Mouse (Mus musculus) hindbrain, embryonic 12.5 days (tissue): Measurements from ENCODE around the gene Gm4792. TPM values are rescaled to one million over a fixed set of nuclear protein-coding genes. Genes with fewer than 3 reads are reported as not detected.
A peak's percentile ranks its signal among the peaks of the same experiment; 100 is the strongest.

Experiments used
- ATAC-seq: fragments of 200-750 bp; cut with Nextera tagmentation; 2 replicates; pipeline ENCODE4 v1.8.0; 2017; ENCODE audit warnings: moderate TSS enrichment; ENCODE audit not compliant: low FRiP score
- H3K27ac ChIP-seq: fragments of 300-500 bp; sonication (generic); 2 replicates; pipeline ENCODE4 v1.5.1; 2016; ENCODE audit warnings: mild to moderate bottlenecking
- H3K27me3 ChIP-seq: fragments of 300-500 bp; sonication (generic); 2 replicates; pipeline ENCODE4 v1.6.1; 2016; ENCODE audit warnings: mild to moderate bottlenecking
- H3K36me3 ChIP-seq: fragments of 300-500 bp; sonication (generic); 2 replicates; pipeline ENCODE4 v1.6.1; 2016; ENCODE audit warnings: mild to moderate bottlenecking
- H3K4me1 ChIP-seq: fragments of 300-500 bp; sonication (generic); 2 replicates; pipeline ENCODE4 v1.6.1; 2016
- H3K4me2 ChIP-seq: fragments of 300-500 bp; sonication (generic); replicated peaks from 2 replicates; pipeline ENCODE4 v1.6.1; 2016; ENCODE audit warnings: mild to moderate bottlenecking
- H3K4me3 ChIP-seq: fragments of 300-500 bp; sonication (generic); 2 replicates; pipeline ENCODE4 v1.5.1; 2016; ENCODE audit warnings: mild to moderate bottlenecking
- H3K9ac ChIP-seq: fragments of 300-500 bp; sonication (generic); 2 replicates; pipeline ENCODE4 v1.6.1; 2016; ENCODE audit warnings: mild to moderate bottlenecking, moderate library complexity
- H3K9me3 ChIP-seq: fragments of 300-500 bp; sonication (generic); replicated peaks from 2 replicates; pipeline ENCODE4 v1.6.1; 2016; ENCODE audit warnings: mild to moderate bottlenecking
- WGBS: fragments of 180-500 bp; shearing (Covaris S2); methylation state at CpG from one replicate; pipeline ENCODE4 v1.1.7; 2016; 5-methylcytosine and 5-hydroxymethylcytosine counted together
- polyA plus RNA-seq: library from polyadenylated mRNA; unstranded; fragments of >200 nt; fragmentation: Nextera tagmentation; extraction: Ambion mirVana; gene quantifications from 2 replicates; pipeline ENCODE4 v1.2.1, GENCODE M21; 2016

Gm4792 gene
- polyA plus RNA-seq, 1 experiment from 2014 or later: 0.67 TPM

- no peaks in the 10 kb centered on the region for H3K27me3 ChIP-seq
- H3K4me3 ChIP-seq: no peak overlapping the region
- 86% methylated on average over 3 of the region's 3 CpGs for WGBS
Measured at GRCm38 (mm10) chr10:94254766-94255165, 43.7 kb downstream of the Gm4792 start.

GRCm38 (mm10) chr10:94253260-94253807 is 45.2 kb downstream of the Gm4792 start:
- peaks cover 9% of the 10 kb centered on the region for H3K4me1 ChIP-seq
- H3K9ac ChIP-seq: no peak overlapping the region
- no peaks in the 10 kb centered on the region for H3K9me3 ChIP-seq
- H3K27ac ChIP-seq: no peak overlapping the region
- H3K27me3 ChIP-seq: no peaks in the 10 kb centered on the region
- WGBS: 69% methylated on average over 17 of the region's 17 CpGs
- no peaks in the 10 kb centered on the region for H3K36me3 ChIP-seq
- ATAC-seq: no peak
- H3K4me3 ChIP-seq: no peak overlapping the region
- no peak overlapping the region for H3K4me2 ChIP-seq

More at GRCm38 (mm10) chr10:94254766-94255165, 43.7 kb downstream of the Gm4792 start:
- Histone ChIP-seq H3K36me3 (no peaks in the 10 kb centered on the region), H3K4me1 (peaks cover 5% of the 10 kb centered on the region), H3K9ac (no peak overlapping the region), H3K27ac (no peak overlapping the region), H3K9me3 (no peaks in the 10 kb centered on the region), H3K4me2 (no peak overlapping the region)
- no peak for ATAC-seq

DNA sequence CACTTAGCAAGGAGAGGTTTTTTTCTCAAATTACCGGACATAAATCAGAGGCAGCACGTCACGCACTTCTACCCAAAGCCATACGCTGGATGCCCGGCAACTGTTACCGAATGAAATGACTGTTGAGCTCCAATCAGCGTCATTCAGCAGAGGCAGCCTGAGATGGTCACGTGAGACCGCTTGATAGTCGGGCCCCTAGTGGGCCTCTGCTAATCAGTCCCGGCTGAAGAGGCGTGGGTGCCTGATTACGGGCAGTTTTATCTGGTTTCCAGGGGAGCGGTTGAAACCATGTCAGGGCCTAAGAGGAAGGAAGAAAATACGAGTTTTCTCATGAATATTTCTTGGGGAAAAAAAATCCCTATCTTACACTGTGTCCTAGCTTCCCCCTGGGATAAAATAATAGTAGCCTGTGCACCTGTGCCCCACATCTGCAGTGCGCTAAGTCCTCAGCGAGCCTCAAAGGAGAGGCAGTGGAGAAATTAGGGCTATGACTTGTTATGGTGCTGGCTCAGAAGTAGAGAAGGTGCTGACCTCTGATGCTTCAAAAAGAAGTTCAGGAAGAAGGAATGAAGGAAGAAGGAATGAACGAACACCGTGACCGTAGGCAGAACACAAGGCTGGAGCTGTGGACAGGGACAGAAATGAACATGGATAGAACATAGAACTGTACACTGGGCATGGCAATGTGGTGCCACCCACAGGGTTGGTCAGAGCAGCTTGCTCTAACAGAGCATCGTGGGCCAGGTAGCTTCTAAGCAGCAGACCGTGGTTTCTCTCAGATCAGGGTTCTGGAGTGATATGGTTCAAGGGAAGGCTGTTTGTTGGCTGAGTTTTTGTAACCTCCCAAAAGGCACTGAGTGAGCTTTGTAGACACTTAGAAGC is 48.7 kb downstream of the Gm4792 start:
- peak; percentile 91 for ATAC-seq
- WGBS: 44% methylated on average over 22 of the region's 22 CpGs
- H3K9ac ChIP-seq: no peak overlapping the region
- H3K4me3 ChIP-seq: no peak overlapping the region
- H3K27ac ChIP-seq: peak overlapping the region; percentile 60
- H3K4me1 ChIP-seq: peaks cover 12% of the 10 kb centered on the region
- H3K4me2 ChIP-seq: peak overlapping the region; percentile 33
- no peaks in the 10 kb centered on the region for H3K27me3 ChIP-seq
- no peaks in the 10 kb centered on the region for H3K9me3 ChIP-seq
- H3K36me3 ChIP-seq: no peaks in the 10 kb centered on the region

DNA sequence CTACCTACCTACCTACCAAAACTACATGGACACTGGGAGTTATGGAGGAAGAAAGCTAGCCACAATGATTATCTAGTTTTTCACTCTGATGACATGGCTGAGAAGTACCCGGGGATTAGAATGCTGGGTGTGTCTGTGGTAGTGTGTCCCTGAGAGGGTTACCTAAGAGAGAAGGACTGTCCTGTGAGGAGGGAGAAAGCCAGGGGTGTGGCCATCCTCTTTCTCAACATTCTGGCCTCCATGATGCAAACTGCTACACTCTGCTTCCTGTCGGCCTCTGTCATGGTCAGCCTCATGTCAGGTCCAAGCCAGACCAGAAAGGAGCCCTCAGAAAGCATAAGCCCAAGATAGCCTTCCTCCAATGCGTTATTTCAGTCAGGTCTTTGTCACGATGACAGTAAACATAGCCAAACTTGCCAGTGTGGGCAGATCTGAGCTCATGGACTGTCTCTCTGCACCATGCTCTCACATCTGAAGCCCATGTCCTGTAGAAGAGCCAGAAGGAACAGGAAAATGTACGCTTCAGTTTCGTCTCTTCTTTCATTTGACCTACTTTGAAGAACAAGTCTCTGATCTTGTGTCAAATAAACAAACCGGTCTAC is 50.7 kb downstream of the Gm4792 start:
- H3K27ac ChIP-seq: no peak overlapping the region
- no peak overlapping the region for H3K9ac ChIP-seq
- no peaks in the 10 kb centered on the region for H3K36me3 ChIP-seq
- H3K4me1 ChIP-seq: peaks cover 12% of the 10 kb centered on the region
- no peaks in the 10 kb centered on the region for H3K27me3 ChIP-seq
- 91% methylated on average over 7 of the region's 7 CpGs for WGBS
- no peak overlapping the region for H3K4me3 ChIP-seq
- no peak for ATAC-seq
- H3K9me3 ChIP-seq: no peaks in the 10 kb centered on the region
- no peak overlapping the region for H3K4me2 ChIP-seq

Other genes starting within 250 kb of the Gm4792 start
- gene Nr2c1, start 150.7 kb downstream of the Gm4792 start, polyA plus RNA-seq: 12.2 and 12.3 TPM in 2 replicates
- 366 and 400 TPM in 2 replicates for gene Ndufa12, start 100.0 kb downstream of the Gm4792 start, polyA plus RNA-seq
- gene Tmcc3, start 13.2 kb upstream of the Gm4792 start, polyA plus RNA-seq: 6.1 and 6.8 TPM in 2 replicates